Mouse (Mus musculus): Measurements from ENCODE around the gene Wbp2nl. TPM values are rescaled to one million over a fixed set of nuclear protein-coding genes. Genes with fewer than 3 reads are reported as not detected.

Gene Wbp2nl
- polyA plus RNA-seq, 1 experiment from 2014 or later = 0.15 TPM

Other genes starting within 250 kb of the Wbp2nl start
- not detected in 2 replicates for gene 4930407I10Rik, start 239.8 kb upstream of the Wbp2nl start, polyA plus RNA-seq (2015; fragmentation: Nextera tagmentation; extraction: Ambion mirVana)
- not detected in 2 replicates for gene Mei1, start 229.0 kb upstream of the Wbp2nl start, polyA plus RNA-seq (2015; fragmentation: Nextera tagmentation; extraction: Ambion mirVana)
- 16.2 and 16.3 TPM in 2 replicates for gene Ccdc134, start 171.0 kb upstream of the Wbp2nl start, polyA plus RNA-seq (2015; fragmentation: Nextera tagmentation; extraction: Ambion mirVana)
- gene Srebf2, start 151.8 kb upstream of the Wbp2nl start, polyA plus RNA-seq (2015; fragmentation: Nextera tagmentation; extraction: Ambion mirVana) = 229 and 232 TPM in 2 replicates
- gene Shisa8, start 86.1 kb upstream of the Wbp2nl start, polyA plus RNA-seq (2015; fragmentation: Nextera tagmentation; extraction: Ambion mirVana) = 0.66 and 0.70 TPM in 2 replicates
- gene Tnfrsf13c, start 74.6 kb upstream of the Wbp2nl start, polyA plus RNA-seq (2015; fragmentation: Nextera tagmentation; extraction: Ambion mirVana) = 0.10 and 0.25 TPM in 2 replicates
- 29.8 and 34.6 TPM in 2 replicates for gene Cenpm, start 54.2 kb upstream of the Wbp2nl start, polyA plus RNA-seq (2015; fragmentation: Nextera tagmentation; extraction: Ambion mirVana)
- gene 1500009C09Rik, start 46.6 kb upstream of the Wbp2nl start, polyA plus RNA-seq (2015; fragmentation: Nextera tagmentation; extraction: Ambion mirVana) = 17.0 and 18.6 TPM in 2 replicates
- 427 TPM in 2 replicates for gene Sept3, start 24.1 kb upstream of the Wbp2nl start, polyA plus RNA-seq (2015; fragmentation: Nextera tagmentation; extraction: Ambion mirVana)
- 23.4 and 26.1 TPM in 2 replicates for gene Naga, start 40.0 kb downstream of the Wbp2nl start, polyA plus RNA-seq (2015; fragmentation: Nextera tagmentation; extraction: Ambion mirVana)
- 2.0 TPM in 2 replicates for gene Pheta2, start 40.0 kb downstream of the Wbp2nl start, polyA plus RNA-seq (2015; fragmentation: Nextera tagmentation; extraction: Ambion mirVana)
- 269 and 282 TPM in 2 replicates for gene Smdt1, start 40.0 kb downstream of the Wbp2nl start, polyA plus RNA-seq (2015; fragmentation: Nextera tagmentation; extraction: Ambion mirVana)
- gene Ndufa6, start 55.4 kb downstream of the Wbp2nl start, polyA plus RNA-seq (2015; fragmentation: Nextera tagmentation; extraction: Ambion mirVana) = 277 and 297 TPM in 2 replicates
- 1.1 and 1.4 TPM in 2 replicates for gene Cyp2d22, start 81.3 kb downstream of the Wbp2nl start, polyA plus RNA-seq (2015; fragmentation: Nextera tagmentation; extraction: Ambion mirVana)
- not detected in 2 replicates for gene Cyp2d11, start 95.1 kb downstream of the Wbp2nl start, polyA plus RNA-seq (2015; fragmentation: Nextera tagmentation; extraction: Ambion mirVana)
- gene Cyp2d10, start 108.2 kb downstream of the Wbp2nl start, polyA plus RNA-seq (2015; fragmentation: Nextera tagmentation; extraction: Ambion mirVana) = not detected in 2 replicates
- not detected in 2 replicates for gene Cyp2d9, start 134.5 kb downstream of the Wbp2nl start, polyA plus RNA-seq (2015; fragmentation: Nextera tagmentation; extraction: Ambion mirVana)